Mouse (Mus musculus) embryonic facial prominence, embryonic 13.5 days (tissue): ENCODE data around the gene Gabrg2. TPM values are rescaled to one million over a fixed set of nuclear protein-coding genes. Genes with fewer than 3 reads are reported as not detected.

Experiments used
- ATAC-seq: fragments of 200-750 bp; cut with Nextera tagmentation; 2 replicates; pipeline ENCODE4 v1.8.0; 2017; ENCODE audit warnings: low read depth; ENCODE audit not compliant: insufficient number of reproducible peaks, insufficient read depth, low FRiP score, low TSS enrichment
- H3K27ac ChIP-seq: fragments of 300-500 bp; sonication (generic); 2 replicates; pipeline ENCODE4 v1.5.1; 2015; ENCODE audit warnings: moderate library complexity, mild to moderate bottlenecking, inconsistent platforms
- H3K27me3 ChIP-seq: fragments of 300-500 bp; sonication (generic); 2 replicates; pipeline ENCODE4 v1.6.1; 2015; ENCODE audit warnings: mild to moderate bottlenecking, inconsistent platforms
- H3K36me3 ChIP-seq: fragments of 300-500 bp; sonication (generic); 2 replicates; pipeline ENCODE4 v1.6.1; 2015; ENCODE audit warnings: mild to moderate bottlenecking, inconsistent platforms
- H3K4me1 ChIP-seq: fragments of 300-500 bp; sonication (generic); 2 replicates; pipeline ENCODE4 v1.6.1; 2015; ENCODE audit warnings: inconsistent platforms
- H3K4me2 ChIP-seq: fragments of 300-500 bp; sonication (generic); 2 replicates; pipeline ENCODE4 v1.6.1; 2015; ENCODE audit warnings: moderate library complexity, mild to moderate bottlenecking, inconsistent platforms
- H3K4me3 ChIP-seq: fragments of 300-500 bp; sonication (generic); 2 replicates; pipeline ENCODE4 v1.5.1; 2015; ENCODE audit warnings: mild to moderate bottlenecking, inconsistent platforms
- H3K9ac ChIP-seq: fragments of 300-500 bp; sonication (generic); 2 replicates; pipeline ENCODE4 v1.6.1; 2015; ENCODE audit warnings: mild to moderate bottlenecking, inconsistent platforms
- H3K9me3 ChIP-seq: fragments of 300-500 bp; sonication (generic); 2 replicates; pipeline ENCODE4 v1.6.1; 2016; ENCODE audit warnings: inconsistent platforms
- WGBS: fragments of 180-500 bp; shearing (Covaris S2); methylation state at CpG from one replicate; pipeline ENCODE4 v1.1.7; 2015; ENCODE audit warnings: mixed read lengths; 5-methylcytosine and 5-hydroxymethylcytosine counted together
- polyA plus RNA-seq: library from polyadenylated mRNA; unstranded; fragments of >200 nt; fragmentation: Nextera tagmentation; extraction: Ambion mirVana; gene quantifications from 2 replicates; pipeline ENCODE4 v1.2.1, GENCODE M21; 2015

Gene Gabrg2
- polyA plus RNA-seq = 0.55 and 0.66 TPM in 2 replicates

GRCm38 (mm10) chr11:42000190-42001098 is at the start of gene Gabrg2:
TSS of gene Gabrg2 (minus strand) at chr11:42000857.
- no peak within 1 kb of the TSS for H3K9ac ChIP-seq
- ATAC-seq = no peak

GRCm38 (mm10) chr11:42048201-42048600 is 47.5 kb upstream of the Gabrg2 start:
- no peaks in the 10 kb centered on the region for H3K27me3 ChIP-seq
- no peaks in the 10 kb centered on the region for H3K9me3 ChIP-seq
- no peak overlapping the region for H3K4me3 ChIP-seq
- no peaks in the 10 kb centered on the region for H3K4me1 ChIP-seq
- no peak for ATAC-seq
- H3K27ac ChIP-seq = no peak overlapping the region
- no peaks in the 10 kb centered on the region for H3K36me3 ChIP-seq
- no peak overlapping the region for H3K4me2 ChIP-seq
- no peak overlapping the region for H3K9ac ChIP-seq

More at GRCm38 (mm10) chr11:42000190-42001098, at the start of gene Gabrg2:
- H3K4me1 ChIP-seq = no peaks in the 10 kb centered on the region
- no peaks in the 10 kb centered on the region for H3K36me3 ChIP-seq
- no peak within 1 kb of the TSS for H3K27ac ChIP-seq
- H3K4me3 ChIP-seq = no peak within 1 kb of the TSS
- peak within 1 kb of the TSS; percentile 46 for H3K4me2 ChIP-seq
- WGBS = 7% methylated on average over 20 of the region's 20 CpGs
- H3K9me3 ChIP-seq = no peaks in the 10 kb centered on the region
- peaks cover 13% of the 10 kb centered on the region for H3K27me3 ChIP-seq

GRCm38 (mm10) chr11:41999468-41999881 is 1.2 kb downstream of the Gabrg2 start:
- 1% methylated on average over 7 of the region's 7 CpGs for WGBS

GRCm38 (mm10) chr11:41980152-41980551 is 20.5 kb downstream of the Gabrg2 start:
- H3K4me1 ChIP-seq = no peaks in the 10 kb centered on the region
- H3K4me3 ChIP-seq = no peak overlapping the region
- WGBS = 31% methylated on average over 6 of the region's 6 CpGs
- H3K9me3 ChIP-seq = no peaks in the 10 kb centered on the region
- no peaks in the 10 kb centered on the region for H3K27me3 ChIP-seq
- no peak overlapping the region for H3K9ac ChIP-seq
- H3K36me3 ChIP-seq = no peaks in the 10 kb centered on the region
- ATAC-seq = no peak
- no peak overlapping the region for H3K27ac ChIP-seq
- no peak overlapping the region for H3K4me2 ChIP-seq

More at GRCm38 (mm10) chr11:41999468-41999881, 1.2 kb downstream of the Gabrg2 start:
- no peak for ATAC-seq
- no peaks in the 10 kb centered on the region for H3K36me3 ChIP-seq
- H3K9ac ChIP-seq = no peak overlapping the region
- H3K27me3 ChIP-seq = peaks cover 13% of the 10 kb centered on the region
- H3K4me3 ChIP-seq = no peak overlapping the region
- no peaks in the 10 kb centered on the region for H3K4me1 ChIP-seq
- H3K4me2 ChIP-seq = peak overlapping the region; percentile 46
- no peak overlapping the region for H3K27ac ChIP-seq
- H3K9me3 ChIP-seq = no peaks in the 10 kb centered on the region

- H3K36me3 ChIP-seq = no peaks in the 10 kb centered on the region
- no peaks in the 10 kb centered on the region for H3K9me3 ChIP-seq
- no peak for ATAC-seq
- no peak overlapping the region for H3K4me3 ChIP-seq
- H3K27me3 ChIP-seq = no peaks in the 10 kb centered on the region
- 0 out of 2 replicates have a peak, but pooled peaks cover 4% of the 10 kb centered on the region for H3K4me1 ChIP-seq
- H3K9ac ChIP-seq = no peak overlapping the region
- no peak overlapping the region for H3K27ac ChIP-seq
- no peak overlapping the region for H3K4me2 ChIP-seq
These were observed 32.1 kb downstream of the Gabrg2 start for GRCm38 (mm10) chr11:41968595-41968994.

GRCm38 (mm10) chr11:41962706-41963105 is 38.0 kb downstream of the Gabrg2 start:
- H3K4me3 ChIP-seq = no peak overlapping the region
- no peaks in the 10 kb centered on the region for H3K27me3 ChIP-seq
- no peak overlapping the region for H3K9ac ChIP-seq
- 0 out of 2 replicates have a peak, but pooled peaks cover 4% of the 10 kb centered on the region for H3K4me1 ChIP-seq
- WGBS = 77% methylated on average over 8 of the region's 8 CpGs
- H3K36me3 ChIP-seq = no peaks in the 10 kb centered on the region
- no peak overlapping the region for H3K4me2 ChIP-seq
- no peak overlapping the region for H3K27ac ChIP-seq
- no peaks in the 10 kb centered on the region for H3K9me3 ChIP-seq
- ATAC-seq = no peak

- H3K9ac ChIP-seq = no peak overlapping the region
- H3K9me3 ChIP-seq = no peaks in the 10 kb centered on the region
- no peak for ATAC-seq
- H3K4me2 ChIP-seq = no peak overlapping the region
- H3K27ac ChIP-seq = no peak overlapping the region
- no peaks in the 10 kb centered on the region for H3K27me3 ChIP-seq
- no peaks in the 10 kb centered on the region for H3K4me1 ChIP-seq
- 58% methylated on average over 2 of the region's 2 CpGs for WGBS
- H3K4me3 ChIP-seq = no peak overlapping the region
- no peaks in the 10 kb centered on the region for H3K36me3 ChIP-seq
These were observed 47.1 kb downstream of the Gabrg2 start for GRCm38 (mm10) chr11:41953550-41953949.

- 72% methylated on average over 3 of the region's 3 CpGs for WGBS
- Histone ChIP-seq H3K4me3 (no peak overlapping the region), H3K27me3 (no peaks in the 10 kb centered on the region), H3K4me2 (no peak overlapping the region), H3K9ac (no peak overlapping the region), H3K27ac (no peak overlapping the region), H3K4me1 (no peaks in the 10 kb centered on the region), H3K36me3 (no peaks in the 10 kb centered on the region), H3K9me3 (no peaks in the 10 kb centered on the region)
- ATAC-seq = no peak
These were observed 48.8 kb downstream of the Gabrg2 start for GRCm38 (mm10) chr11:41951898-41952297.

- Histone ChIP-seq H3K4me1 (no peaks in the 10 kb centered on the region), H3K27ac (no peak overlapping the region), H3K27me3 (no peaks in the 10 kb centered on the region), H3K9me3 (no peaks in the 10 kb centered on the region), H3K4me2 (no peak overlapping the region), H3K36me3 (no peaks in the 10 kb centered on the region), H3K9ac (no peak overlapping the region), H3K4me3 (no peak overlapping the region)
- 85% methylated on average over 5 of the region's 5 CpGs for WGBS
- no peak for ATAC-seq
These were observed 55.2 kb downstream of the Gabrg2 start for GRCm38 (mm10) chr11:41945471-41945870.

GRCm38 (mm10) chr11:41937979-41938378 is 62.7 kb downstream of the Gabrg2 start:
- no peak overlapping the region for H3K9ac ChIP-seq
- no peak overlapping the region for H3K4me3 ChIP-seq
- H3K9me3 ChIP-seq = no peaks in the 10 kb centered on the region
- no peak for ATAC-seq
- H3K27ac ChIP-seq = no peak overlapping the region
- 0 out of 2 replicates have a peak, but pooled peaks cover 5% of the 10 kb centered on the region for H3K4me1 ChIP-seq
- no peak overlapping the region for H3K4me2 ChIP-seq
- 56% methylated on average over 2 of the region's 2 CpGs for WGBS
- H3K36me3 ChIP-seq = no peaks in the 10 kb centered on the region
- H3K27me3 ChIP-seq = no peaks in the 10 kb centered on the region

- H3K36me3 ChIP-seq = no peaks in the 10 kb centered on the region
- no peaks in the 10 kb centered on the region for H3K4me1 ChIP-seq
- no peak overlapping the region for H3K4me3 ChIP-seq
- ATAC-seq = no peak
- no peaks in the 10 kb centered on the region for H3K9me3 ChIP-seq
- no peaks in the 10 kb centered on the region for H3K27me3 ChIP-seq
- no peak overlapping the region for H3K4me2 ChIP-seq
- no peak overlapping the region for H3K27ac ChIP-seq
- H3K9ac ChIP-seq = no peak overlapping the region
These were observed 81.8 kb downstream of the Gabrg2 start for GRCm38 (mm10) chr11:41918864-41919263.

GRCm38 (mm10) chr11:41914066-41914465 is 86.6 kb downstream of the Gabrg2 start:
- WGBS = 51% methylated on average over 6 of the region's 6 CpGs
- no peak for ATAC-seq
- no peak overlapping the region for H3K9ac ChIP-seq
- H3K4me2 ChIP-seq = no peak overlapping the region
- no peak overlapping the region for H3K27ac ChIP-seq
- H3K36me3 ChIP-seq = no peaks in the 10 kb centered on the region
- no peaks in the 10 kb centered on the region for H3K4me1 ChIP-seq
- no peaks in the 10 kb centered on the region for H3K9me3 ChIP-seq
- H3K27me3 ChIP-seq = no peaks in the 10 kb centered on the region
- H3K4me3 ChIP-seq = no peak overlapping the region
